Mouse (Mus musculus): ENCODE data around the gene Nub1. TPM values are rescaled to one million over a fixed set of nuclear protein-coding genes. Genes with fewer than 3 reads are reported as not detected.

The Nub1 gene
- total RNA-seq, 1 experiment from 2014 or later, result 69.7 TPM

DNA sequence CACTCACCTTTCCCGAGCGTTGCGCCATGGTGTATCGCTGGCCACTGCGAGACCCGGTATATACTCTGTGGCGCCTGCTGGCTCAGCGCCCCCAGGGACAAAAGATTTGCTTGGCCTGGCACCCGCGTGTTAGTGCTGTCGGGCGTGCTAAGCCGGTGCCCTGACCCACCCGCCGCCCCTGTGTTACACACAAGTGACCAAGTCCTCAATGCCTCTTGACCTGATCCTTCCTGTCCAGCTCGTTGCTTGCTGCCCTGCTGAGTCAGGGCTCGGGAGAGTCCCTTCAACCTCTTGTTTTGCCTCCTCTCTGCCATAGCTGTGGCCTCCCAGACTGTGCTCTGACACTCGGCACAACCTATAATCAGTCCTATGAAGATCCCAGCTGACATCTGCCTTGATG, 72.5 kb downstream of the Nub1 start, which contains the start of gene Crygn:
TSS of gene Crygn (minus strand) at position 193 of the 400 bp plus-strand sequence.
- no peak for ATAC-seq (replicated peaks in 1 of 2; ENCODE audit: insufficient read depth in 1 of 2, low FRiP score in 2 of 2, low TSS enrichment in 1 of 2, low read depth in 1 of 2, poor library complexity in 2 of 2, severe bottlenecking in 2 of 2)

Other genes with a start within 250 kb of the Nub1 start
- 14.8 and 29.4 TPM in 2 replicates for gene Fastk, start 240.2 kb upstream of the Nub1 start, total RNA-seq (2017)
- 16.1 and 16.3 TPM in 2 replicates for gene Tmub1, start 237.7 kb upstream of the Nub1 start, total RNA-seq (2017)
- gene Agap3, start 233.4 kb upstream of the Nub1 start, total RNA-seq (2017), result 32.4 and 37.8 TPM in 2 replicates
- not detected in 2 replicates for gene Gbx1, start 158.3 kb upstream of the Nub1 start, total RNA-seq (2017)
- gene Asb10, start 144.6 kb upstream of the Nub1 start, total RNA-seq (2017), result not detected in 2 replicates
- not detected in 2 replicates for gene 4931409K22Rik, start 128.7 kb upstream of the Nub1 start, total RNA-seq (2017)
- 75.0 and 89.8 TPM in 2 replicates for gene Abcf2, start 108.1 kb upstream of the Nub1 start, total RNA-seq (2017)
- 12.0 and 15.5 TPM in 2 replicates for gene Chpf2, start 98.8 kb upstream of the Nub1 start, total RNA-seq (2017)
- gene Smarcd3, start 61.1 kb upstream of the Nub1 start, total RNA-seq (2017), result 0.40 and 0.94 TPM in 2 replicates
- gene Wdr86, start 45.2 kb downstream of the Nub1 start, total RNA-seq (2017), result 0.30 and 1.5 TPM in 2 replicates
- gene Crygn, start 72.5 kb downstream of the Nub1 start, total RNA-seq (2017), result 22.8 TPM in 1 of 2 replicates, not detected in the other
- gene Rheb, start 157.1 kb downstream of the Nub1 start, total RNA-seq (2017), result 59.8 and 71.7 TPM in 2 replicates

Data from hematopoietic stem cell, adult 5-6 weeks (primary cell).